ENCODE assay signal across 8 mouse cellular contexts in the genomic region with DNA sequence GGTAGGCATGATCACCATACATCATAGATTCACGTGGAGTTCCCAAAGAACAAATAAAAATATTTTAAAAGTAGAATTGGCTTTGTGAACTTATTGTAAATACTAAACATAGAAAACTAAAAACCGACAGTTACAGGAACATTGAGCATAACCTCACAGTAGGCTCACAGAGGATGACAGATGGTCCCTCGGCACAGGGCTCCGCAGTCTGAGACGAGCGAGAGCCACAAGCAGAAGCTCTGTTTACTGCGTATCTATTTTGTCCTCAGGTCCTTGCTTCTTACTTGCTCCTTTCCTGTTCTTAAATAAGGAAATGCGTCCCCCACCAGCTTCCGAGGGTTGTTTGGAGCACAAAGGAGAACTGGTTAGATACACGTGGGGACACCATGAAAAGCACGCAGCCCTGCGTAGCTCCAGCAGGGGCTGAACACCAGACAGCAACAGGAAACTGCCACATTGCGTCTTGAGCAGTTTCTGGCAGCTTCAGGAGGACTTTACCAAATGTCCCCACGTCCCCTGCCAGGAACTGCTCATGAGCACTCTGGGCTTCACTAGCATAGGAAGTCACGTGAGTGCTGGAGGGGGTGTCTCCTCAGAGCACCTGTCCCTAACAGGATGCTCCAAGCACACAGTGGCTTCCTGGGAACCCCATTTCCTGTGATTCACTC.
A peak's percentile ranks its signal among the peaks of the same experiment; 100 is the strongest.
DNase-seq lines count a peak whose midpoint lies in the region; ATAC-seq lines count a peak whose summit lies in the region.

No protein-coding gene starts in this region.

- DNase-seq in forebrain, embryonic 14.5 days (ENCODE audit: low spot score) = peak; percentile 61
- DNase-seq in forebrain, embryonic 10.5 days (ENCODE audit: extremely low spot score, low spot score) = no peak
- peak; percentile 48 for DNase-seq in T-cell, adult 2 months (ENCODE audit: low spot score)
- DNase-seq in heart, adult 8-10 months (ENCODE audit: low spot score) = peak; percentile 81
- peak; percentile 48 to 77 for DNase-seq in layer of hippocampus, adult 18-20 months (ENCODE audit: low spot score in 2 of 2)
- peak; percentile 83 for DNase-seq in lung, postnatal 36 days
- DNase-seq in thymus, postnatal 4 days = peak; percentile 41

- peak; percentile 74 for ATAC-seq in forebrain, embryonic 14.5 days
- ATAC-seq in hindbrain, embryonic 13.5 days (ENCODE audit: low FRiP score) = no peak

- no peak overlapping the region for H3K9ac ChIP-seq in forebrain, embryonic 14.5 days (ENCODE audit: low read length)
- no peak overlapping the region for H3K9ac ChIP-seq in hindbrain, embryonic 13.5 days

- no peak overlapping the region for H3K4me3 ChIP-seq in forebrain, embryonic 14.5 days (ENCODE audit: low read depth, low read length)
- no peak overlapping the region for H3K4me3 ChIP-seq in forebrain, embryonic 10.5 days
- H3K4me3 ChIP-seq in hindbrain, embryonic 13.5 days = no peak overlapping the region

- H3K27me3 ChIP-seq in forebrain, embryonic 14.5 days (replicated peaks; ENCODE audit: control insufficient read depth, insufficient read depth, low read length) = no peaks in the 10 kb centered on the region
- no peaks in the 10 kb centered on the region for H3K27me3 ChIP-seq in forebrain, embryonic 10.5 days (ENCODE audit: poor library complexity, severe bottlenecking)
- no peaks in the 10 kb centered on the region for H3K27me3 ChIP-seq in hindbrain, embryonic 13.5 days

- H3K27ac ChIP-seq in forebrain, embryonic 14.5 days (ENCODE audit: low read depth, low read length) = peak overlapping the region; percentile 49; the same call in 1 of the 2 replicates
- no peak overlapping the region for H3K27ac ChIP-seq in forebrain, embryonic 10.5 days
- H3K27ac ChIP-seq in hindbrain, embryonic 13.5 days = no peak overlapping the region

- H3K4me2 ChIP-seq in forebrain, embryonic 14.5 days (ENCODE audit: low read length) = no peak overlapping the region
- H3K4me2 ChIP-seq in hindbrain, embryonic 13.5 days = no peak overlapping the region

- no peaks in the 10 kb centered on the region for H3K4me1 ChIP-seq in forebrain, embryonic 14.5 days (ENCODE audit: control insufficient read depth, insufficient read depth, low read length)
- H3K4me1 ChIP-seq in forebrain, embryonic 10.5 days = peaks cover 7% of the 10 kb centered on the region; the same call in 1 of the 2 replicates
- 0 out of 2 replicates have a peak, but pooled peaks cover 11% of the 10 kb centered on the region for H3K4me1 ChIP-seq in hindbrain, embryonic 13.5 days (replicated peaks)

- no peaks in the 10 kb centered on the region for H3K9me3 ChIP-seq in forebrain, embryonic 14.5 days (replicated peaks; ENCODE audit: control insufficient read depth, low read length)
- H3K9me3 ChIP-seq in forebrain, embryonic 10.5 days = no peaks in the 10 kb centered on the region
- no peaks in the 10 kb centered on the region for H3K9me3 ChIP-seq in hindbrain, embryonic 13.5 days

- H3K36me3 ChIP-seq in forebrain, embryonic 14.5 days (ENCODE audit: control insufficient read depth, insufficient read depth, low read length) = no peaks in the 10 kb centered on the region
- H3K36me3 ChIP-seq in forebrain, embryonic 10.5 days (replicated peaks) = no peaks in the 10 kb centered on the region
- H3K36me3 ChIP-seq in hindbrain, embryonic 13.5 days = no peaks in the 10 kb centered on the region

- 71% methylated on average over 15 of the region's 15 CpGs for WGBS in forebrain, embryonic 14.5 days
- WGBS in forebrain, embryonic 10.5 days = 86% methylated on average over 15 of the region's 15 CpGs
- WGBS in hindbrain, embryonic 13.5 days = 80% methylated on average over 15 of the region's 15 CpGs
